Mouse (Mus musculus) heart, embryonic 13.5 days (tissue): ENCODE measurements at regions not wholly inside any gene's neighbourhood (a gene's known extent, or its start where the extent isn't known, plus 50 kb on each side); places are given as distances from the start of the nearest gene placed in this dataset.
A peak's percentile ranks its signal among the peaks of the same experiment; 100 is the strongest.

Experiments used
- ATAC-seq: fragments of 200-750 bp; cut with Nextera tagmentation; 2 replicates; pipeline ENCODE4 v1.8.0; 2017; ENCODE audit warnings: moderate TSS enrichment; ENCODE audit not compliant: insufficient number of reproducible peaks, low FRiP score, low TSS enrichment; ENCODE audit errors: extremely low read depth
- H3K27ac ChIP-seq: fragments of 300-500 bp; sonication (generic); replicated peaks from 2 replicates; pipeline ENCODE4 v1.5.1; 2015; ENCODE audit warnings: moderate library complexity, mild to moderate bottlenecking, inconsistent platforms
- H3K27me3 ChIP-seq: fragments of 300-500 bp; sonication (generic); replicated peaks from 2 replicates; pipeline ENCODE4 v1.6.1; 2015; ENCODE audit warnings: mild to moderate bottlenecking, inconsistent platforms
- H3K36me3 ChIP-seq: fragments of 300-500 bp; sonication (generic); 2 replicates; pipeline ENCODE4 v1.6.1; 2015; ENCODE audit warnings: mild to moderate bottlenecking, inconsistent platforms
- H3K4me1 ChIP-seq: fragments of 300-500 bp; sonication (generic); 2 replicates; pipeline ENCODE4 v1.6.1; 2015; ENCODE audit warnings: inconsistent platforms
- H3K4me2 ChIP-seq: fragments of 300-500 bp; sonication (generic); 2 replicates; pipeline ENCODE4 v1.6.1; 2015; ENCODE audit warnings: inconsistent platforms, mild to moderate bottlenecking, moderate library complexity
- H3K4me3 ChIP-seq: fragments of 300-500 bp; sonication (generic); 2 replicates; pipeline ENCODE4 v1.5.1; 2015; ENCODE audit warnings: moderate library complexity, mild to moderate bottlenecking, inconsistent platforms
- H3K9ac ChIP-seq: fragments of 300-500 bp; sonication (generic); 2 replicates; pipeline ENCODE4 v1.6.1; 2015; ENCODE audit warnings: inconsistent platforms, mild to moderate bottlenecking, moderate library complexity
- H3K9me3 ChIP-seq: fragments of 300-500 bp; sonication (generic); 2 replicates; pipeline ENCODE4 v1.6.1; 2016; ENCODE audit warnings: inconsistent platforms
- WGBS: fragments of 180-500 bp; shearing (Covaris S2); methylation state at CpG from one replicate; pipeline ENCODE4 v1.1.7; 2015; ENCODE audit warnings: mixed read lengths; 5-methylcytosine and 5-hydroxymethylcytosine counted together

DNA sequence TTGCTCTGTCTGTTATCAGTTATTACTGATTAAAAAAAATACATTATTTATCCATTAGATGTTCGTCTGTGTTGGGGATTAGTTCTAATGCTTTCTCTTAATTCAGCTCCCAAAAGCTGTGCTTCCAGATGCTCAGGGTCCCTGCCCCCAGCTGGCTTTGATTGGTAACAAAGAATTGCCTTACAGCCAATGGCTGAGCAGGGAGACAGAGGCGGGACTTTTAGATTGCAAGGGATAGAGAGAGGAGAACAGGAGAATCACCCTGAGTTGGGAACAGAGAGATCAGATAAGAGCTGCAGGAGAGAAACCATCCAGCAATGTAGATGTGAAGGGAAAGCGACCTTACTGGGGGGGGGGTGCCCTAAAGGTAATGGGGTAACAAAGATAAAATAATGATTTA lies 266.4 kb downstream of the Igsf11 start:
- H3K4me3 ChIP-seq, result no peak overlapping the region
- no peak overlapping the region for H3K27ac ChIP-seq
- no peaks in the 10 kb centered on the region for H3K36me3 ChIP-seq
- H3K4me2 ChIP-seq, result no peak overlapping the region
- H3K27me3 ChIP-seq, result no peaks in the 10 kb centered on the region
- H3K4me1 ChIP-seq, result 0 out of 2 replicates have a peak, but pooled peaks cover 5% of the 10 kb centered on the region
- no peaks in the 10 kb centered on the region for H3K9me3 ChIP-seq
- no peak for ATAC-seq
- H3K9ac ChIP-seq, result no peak overlapping the region
- 35% methylated on average over 3 of the region's 3 CpGs for WGBS

- Histone ChIP-seq H3K4me3 (no peak overlapping the region), H3K4me1 (0 out of 2 replicates have a peak, but pooled peaks cover 5% of the 10 kb centered on the region), H3K9me3 (no peaks in the 10 kb centered on the region), H3K36me3 (no peaks in the 10 kb centered on the region), H3K27ac (no peak overlapping the region), H3K27me3 (no peaks in the 10 kb centered on the region), H3K9ac (no peak overlapping the region), H3K4me2 (no peak overlapping the region)
- no peak for ATAC-seq
- WGBS, result 63% methylated on average over 7 of the region's 7 CpGs
Observed at GRCm38 (mm10) chr16:39159725-39160124, 267.3 kb downstream of the Igsf11 start.

GRCm38 (mm10) chr16:39162684-39163083 lies 270.2 kb downstream of the Igsf11 start:
- 0 out of 2 replicates have a peak, but pooled peaks cover 5% of the 10 kb centered on the region for H3K4me1 ChIP-seq
- no peak overlapping the region for H3K27ac ChIP-seq
- no peaks in the 10 kb centered on the region for H3K9me3 ChIP-seq
- H3K9ac ChIP-seq, result no peak overlapping the region
- no peak overlapping the region for H3K4me3 ChIP-seq
- WGBS, result 21% methylated on average over 1 of the region's 1 CpGs
- ATAC-seq, result no peak
- H3K4me2 ChIP-seq, result no peak overlapping the region
- no peaks in the 10 kb centered on the region for H3K27me3 ChIP-seq
- no peaks in the 10 kb centered on the region for H3K36me3 ChIP-seq

DNA sequence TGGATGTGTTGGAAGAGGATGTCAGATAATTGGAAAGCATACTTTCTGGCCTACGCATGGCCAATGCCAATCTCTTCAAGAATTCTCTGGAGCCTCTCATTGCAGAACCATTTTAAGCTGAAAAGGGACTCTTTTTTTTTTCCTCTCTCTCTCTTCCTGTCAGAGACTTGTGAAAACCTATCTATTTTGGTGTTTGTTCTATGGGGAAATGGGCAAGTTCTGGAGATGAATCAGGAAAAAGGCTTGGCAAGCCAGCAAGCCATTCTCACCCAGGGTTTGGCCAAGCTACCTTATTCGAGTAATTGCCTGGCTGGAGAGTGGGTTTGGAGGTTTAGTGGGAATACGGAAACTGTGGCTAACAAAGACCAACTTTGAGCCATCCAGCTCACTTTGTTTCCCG lies 299.4 kb downstream of the Igsf11 start:
- H3K27me3 ChIP-seq, result no peaks in the 10 kb centered on the region
- no peak overlapping the region for H3K4me3 ChIP-seq
- no peak overlapping the region for H3K4me2 ChIP-seq
- H3K4me1 ChIP-seq, result no peaks in the 10 kb centered on the region
- no peaks in the 10 kb centered on the region for H3K36me3 ChIP-seq
- no peaks in the 10 kb centered on the region for H3K9me3 ChIP-seq
- H3K9ac ChIP-seq, result no peak overlapping the region
- H3K27ac ChIP-seq, result no peak overlapping the region
- WGBS, result 75% methylated on average over 4 of the region's 4 CpGs
- no peak for ATAC-seq

DNA sequence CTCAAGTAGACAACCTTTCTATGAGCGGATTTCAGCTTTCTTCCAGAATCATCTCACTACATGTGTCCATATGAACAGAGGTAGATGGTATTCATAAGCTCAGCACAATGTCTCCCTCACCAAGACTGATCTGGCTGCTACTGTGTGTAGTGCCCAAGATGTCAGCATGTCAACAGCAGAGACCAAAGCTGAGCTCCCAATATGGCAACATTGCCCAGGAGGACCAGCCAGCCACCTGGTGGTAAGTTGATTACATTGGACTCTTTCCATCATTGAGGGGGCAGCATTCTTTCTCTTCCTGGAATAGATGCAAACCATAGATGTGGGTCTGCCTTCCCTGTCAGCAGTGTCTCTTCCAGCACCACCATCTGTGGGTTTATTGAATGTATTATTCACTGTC lies 303.0 kb downstream of the Igsf11 start:
- Histone ChIP-seq H3K36me3 (no peaks in the 10 kb centered on the region), H3K9ac (no peak overlapping the region), H3K27me3 (no peaks in the 10 kb centered on the region), H3K4me1 (no peaks in the 10 kb centered on the region), H3K9me3 (no peaks in the 10 kb centered on the region), H3K27ac (no peak overlapping the region), H3K4me3 (no peak overlapping the region), H3K4me2 (no peak overlapping the region)
- ATAC-seq, result no peak
- WGBS, result 82% methylated on average over 1 of the region's 1 CpGs

- Histone ChIP-seq H3K36me3 (no peaks in the 10 kb centered on the region), H3K27me3 (no peaks in the 10 kb centered on the region), H3K4me3 (no peak overlapping the region), H3K9ac (no peak overlapping the region), H3K4me1 (no peaks in the 10 kb centered on the region), H3K9me3 (no peaks in the 10 kb centered on the region), H3K27ac (no peak overlapping the region; the same call in 1 of the 2 replicates), H3K4me2 (no peak overlapping the region)
- peak; percentile 46 for ATAC-seq
- WGBS, result 41% methylated on average over 2 of the region's 2 CpGs
Observed at GRCm38 (mm10) chr16:39196896-39197295, 304.4 kb downstream of the Igsf11 start.

GRCm38 (mm10) chr16:39223551-39223950 lies 331.1 kb downstream of the Igsf11 start:
- no peak overlapping the region for H3K9ac ChIP-seq
- H3K9me3 ChIP-seq, result no peaks in the 10 kb centered on the region
- no peaks in the 10 kb centered on the region for H3K36me3 ChIP-seq
- H3K27ac ChIP-seq, result no peak overlapping the region
- H3K27me3 ChIP-seq, result no peaks in the 10 kb centered on the region
- H3K4me2 ChIP-seq, result no peak overlapping the region
- WGBS, result 68% methylated on average over 8 of the region's 8 CpGs
- no peak for ATAC-seq
- H3K4me3 ChIP-seq, result no peak overlapping the region
- no peaks in the 10 kb centered on the region for H3K4me1 ChIP-seq

GRCm38 (mm10) chr16:39229501-39229900 lies 337.0 kb downstream of the Igsf11 start:
- Histone ChIP-seq H3K27me3 (no peaks in the 10 kb centered on the region), H3K36me3 (no peaks in the 10 kb centered on the region), H3K27ac (no peak overlapping the region), H3K9ac (no peak overlapping the region), H3K4me3 (no peak overlapping the region), H3K4me2 (no peak overlapping the region), H3K4me1 (no peaks in the 10 kb centered on the region), H3K9me3 (no peaks in the 10 kb centered on the region)
- ATAC-seq, result no peak
- 58% methylated on average over 7 of the region's 7 CpGs for WGBS

DNA sequence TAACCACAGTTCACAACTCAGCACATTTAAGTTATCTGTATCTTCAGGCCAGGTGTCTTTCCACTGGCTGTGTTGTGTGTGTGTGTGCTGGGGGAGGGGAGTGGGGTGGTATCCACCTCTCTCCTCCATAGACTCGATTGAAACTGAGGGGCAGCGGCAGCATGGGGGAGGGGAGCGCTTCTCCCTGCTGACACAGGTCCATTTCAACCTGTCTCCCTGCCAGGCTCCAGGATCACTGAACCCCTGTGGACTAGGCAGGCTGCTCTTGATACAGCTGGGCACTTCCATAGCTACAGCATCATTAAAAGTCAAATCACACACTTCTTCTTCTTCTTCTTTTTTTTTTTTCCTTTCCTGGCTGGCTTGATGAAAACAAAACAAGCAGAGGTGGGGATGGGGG lies 338.0 kb downstream of the Igsf11 start:
- no peak overlapping the region for H3K9ac ChIP-seq
- no peak for ATAC-seq
- H3K4me2 ChIP-seq, result no peak overlapping the region
- H3K9me3 ChIP-seq, result no peaks in the 10 kb centered on the region
- no peaks in the 10 kb centered on the region for H3K4me1 ChIP-seq
- no peaks in the 10 kb centered on the region for H3K27me3 ChIP-seq
- 20% methylated on average over 3 of the region's 3 CpGs for WGBS
- H3K4me3 ChIP-seq, result no peak overlapping the region
- no peak overlapping the region for H3K27ac ChIP-seq
- H3K36me3 ChIP-seq, result no peaks in the 10 kb centered on the region

GRCm38 (mm10) chr16:39234290-39234689 lies 341.8 kb downstream of the Igsf11 start:
- H3K9me3 ChIP-seq, result no peaks in the 10 kb centered on the region
- H3K9ac ChIP-seq, result no peak overlapping the region
- WGBS, result 84% methylated on average over 2 of the region's 2 CpGs
- no peak overlapping the region for H3K4me2 ChIP-seq
- H3K27ac ChIP-seq, result no peak overlapping the region
- no peak overlapping the region for H3K4me3 ChIP-seq
- no peak for ATAC-seq
- no peaks in the 10 kb centered on the region for H3K4me1 ChIP-seq
- H3K36me3 ChIP-seq, result no peaks in the 10 kb centered on the region
- H3K27me3 ChIP-seq, result no peaks in the 10 kb centered on the region

DNA sequence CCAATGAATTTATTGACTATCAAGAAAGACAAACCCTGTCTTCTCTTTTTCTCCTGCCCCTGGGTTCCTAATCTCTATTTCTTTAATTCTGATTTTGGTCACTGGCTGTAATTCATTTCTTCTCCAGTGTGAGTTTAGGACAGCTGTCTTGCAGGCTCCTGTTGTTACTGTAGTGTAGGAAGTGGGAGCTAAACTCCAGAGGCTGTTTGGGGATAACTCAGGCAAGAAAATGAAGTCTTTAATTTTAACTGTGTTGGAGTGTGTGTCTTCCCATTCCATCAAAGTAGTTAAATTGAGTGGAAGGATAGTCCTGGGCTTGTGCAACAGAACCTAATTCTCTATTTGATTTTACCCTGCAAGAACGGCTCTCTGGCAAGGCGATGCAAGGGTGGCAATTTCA lies 381.0 kb downstream of the Igsf11 start:
- WGBS, result 84% methylated on average over 2 of the region's 2 CpGs
- no peaks in the 10 kb centered on the region for H3K36me3 ChIP-seq
- ATAC-seq, result no peak
- no peak overlapping the region for H3K4me2 ChIP-seq
- H3K27me3 ChIP-seq, result no peaks in the 10 kb centered on the region
- no peaks in the 10 kb centered on the region for H3K9me3 ChIP-seq
- H3K9ac ChIP-seq, result no peak overlapping the region
- no peak overlapping the region for H3K4me3 ChIP-seq
- H3K4me1 ChIP-seq, result no peaks in the 10 kb centered on the region
- no peak overlapping the region for H3K27ac ChIP-seq

- Histone ChIP-seq H3K4me1 (peaks cover 13% of the 10 kb centered on the region), H3K36me3 (no peaks in the 10 kb centered on the region), H3K27ac (no peak overlapping the region), H3K4me2 (no peak overlapping the region), H3K9ac (no peak overlapping the region), H3K9me3 (no peaks in the 10 kb centered on the region), H3K27me3 (no peaks in the 10 kb centered on the region), H3K4me3 (no peak overlapping the region)
- 26% methylated on average over 2 of the region's 2 CpGs for WGBS
- no peak for ATAC-seq
Observed at GRCm38 (mm10) chr16:39284484-39284883, 392.0 kb downstream of the Igsf11 start.
